Mouse (Mus musculus): ENCODE data around the gene Robo3.

Robo3 gene

GRCm38 (mm10) chr9:37430582-37430981, 2.5 kb downstream of the Robo3 start:
- DNase-seq (ENCODE audit: low read depth, low spot score): peak; percentile 56

GRCm38 (mm10) chr9:37429326-37429725, 3.7 kb downstream of the Robo3 start:
- DNase-seq (ENCODE audit: low read depth, low spot score): no peak

GRCm38 (mm10) chr9:37421239-37421638, 11.8 kb downstream of the Robo3 start:
- DNase-seq (ENCODE audit: low read depth, low spot score): no peak

GRCm38 (mm10) chr9:37420676-37421075, 12.4 kb downstream of the Robo3 start:
- no peak for DNase-seq (ENCODE audit: low read depth, low spot score)

- DNase-seq (ENCODE audit: low read depth, low spot score): no peak
Observed at GRCm38 (mm10) chr9:37418791-37419190, 14.3 kb downstream of the Robo3 start.

- no peak for DNase-seq (ENCODE audit: low read depth, low spot score)
Observed at GRCm38 (mm10) chr9:37414666-37415065, 18.4 kb downstream of the Robo3 start.

- no peak for DNase-seq (ENCODE audit: low read depth, low spot score)
Observed at GRCm38 (mm10) chr9:37412989-37413388, 20.1 kb downstream of the Robo3 start.

- no peak for DNase-seq (ENCODE audit: low read depth, low spot score)
Observed at GRCm38 (mm10) chr9:37409698-37410445, 23.2 kb downstream of the Robo3 start.

- no peak for DNase-seq (ENCODE audit: low read depth, low spot score)
Observed at GRCm38 (mm10) chr9:37407850-37408502, 25.1 kb downstream of the Robo3 start.

- DNase-seq (ENCODE audit: low read depth, low spot score): no peak
Observed at GRCm38 (mm10) chr9:37406372-37406771, 26.7 kb downstream of the Robo3 start.

GRCm38 (mm10) chr9:37403011-37403410, 30.0 kb downstream of the Robo3 start:
- DNase-seq (ENCODE audit: low read depth, low spot score): no peak

GRCm38 (mm10) chr9:37402501-37402900, 30.5 kb downstream of the Robo3 start:
- DNase-seq (ENCODE audit: low read depth, low spot score): no peak

- no peak for DNase-seq (ENCODE audit: low read depth, low spot score)
Observed at GRCm38 (mm10) chr9:37401802-37402201, 31.2 kb downstream of the Robo3 start, which contains the start of gene Robo4. Gene Robo4 (plus strand): TSS chr9:37401897.

GRCm38 (mm10) chr9:37400585-37400984, 32.5 kb downstream of the Robo3 start:
- no peak for DNase-seq (ENCODE audit: low read depth, low spot score)

GRCm38 (mm10) chr9:37393482-37394131, 39.4 kb downstream of the Robo3 start:
- DNase-seq (ENCODE audit: low read depth, low spot score): no peak

- no peak for DNase-seq (ENCODE audit: low read depth, low spot score)
Observed at GRCm38 (mm10) chr9:37392071-37392470, 41.0 kb downstream of the Robo3 start.

- no peak for DNase-seq (ENCODE audit: low read depth, low spot score)
Observed at GRCm38 (mm10) chr9:37390891-37391290, 42.2 kb downstream of the Robo3 start.

GRCm38 (mm10) chr9:37384284-37385182, 48.5 kb downstream of the Robo3 start:
- no peak for DNase-seq (ENCODE audit: low read depth, low spot score)

GRCm38 (mm10) chr9:37383161-37383560, 49.9 kb downstream of the Robo3 start:
- DNase-seq (ENCODE audit: low read depth, low spot score): no peak

GRCm38 (mm10) chr9:37375718-37376117, 57.3 kb downstream of the Robo3 start:
- no peak for DNase-seq (ENCODE audit: low read depth, low spot score)

- DNase-seq (ENCODE audit: low read depth, low spot score): no peak
Observed at GRCm38 (mm10) chr9:37371232-37371801, 61.7 kb downstream of the Robo3 start.
